Mouse (Mus musculus): ENCODE measurements around the gene Tom1l1. TPM values are rescaled to one million over a fixed set of nuclear protein-coding genes. Genes with fewer than 3 reads are reported as not detected.
A peak's percentile ranks its signal among the peaks of the same experiment; 100 is the strongest.
"Not testable (repeated sequence)": the region's sequence is repeated elsewhere in the genome, so short reads cannot be mapped to it uniquely, and the experiment has no call there.

Tom1l1 gene
- polyA plus RNA-seq (2011; ENCODE audit: insufficient read depth, insufficient read length, low replicate concordance, missing spikeins), result 21.7 and 24.3 TPM in 2 replicates

DNA sequence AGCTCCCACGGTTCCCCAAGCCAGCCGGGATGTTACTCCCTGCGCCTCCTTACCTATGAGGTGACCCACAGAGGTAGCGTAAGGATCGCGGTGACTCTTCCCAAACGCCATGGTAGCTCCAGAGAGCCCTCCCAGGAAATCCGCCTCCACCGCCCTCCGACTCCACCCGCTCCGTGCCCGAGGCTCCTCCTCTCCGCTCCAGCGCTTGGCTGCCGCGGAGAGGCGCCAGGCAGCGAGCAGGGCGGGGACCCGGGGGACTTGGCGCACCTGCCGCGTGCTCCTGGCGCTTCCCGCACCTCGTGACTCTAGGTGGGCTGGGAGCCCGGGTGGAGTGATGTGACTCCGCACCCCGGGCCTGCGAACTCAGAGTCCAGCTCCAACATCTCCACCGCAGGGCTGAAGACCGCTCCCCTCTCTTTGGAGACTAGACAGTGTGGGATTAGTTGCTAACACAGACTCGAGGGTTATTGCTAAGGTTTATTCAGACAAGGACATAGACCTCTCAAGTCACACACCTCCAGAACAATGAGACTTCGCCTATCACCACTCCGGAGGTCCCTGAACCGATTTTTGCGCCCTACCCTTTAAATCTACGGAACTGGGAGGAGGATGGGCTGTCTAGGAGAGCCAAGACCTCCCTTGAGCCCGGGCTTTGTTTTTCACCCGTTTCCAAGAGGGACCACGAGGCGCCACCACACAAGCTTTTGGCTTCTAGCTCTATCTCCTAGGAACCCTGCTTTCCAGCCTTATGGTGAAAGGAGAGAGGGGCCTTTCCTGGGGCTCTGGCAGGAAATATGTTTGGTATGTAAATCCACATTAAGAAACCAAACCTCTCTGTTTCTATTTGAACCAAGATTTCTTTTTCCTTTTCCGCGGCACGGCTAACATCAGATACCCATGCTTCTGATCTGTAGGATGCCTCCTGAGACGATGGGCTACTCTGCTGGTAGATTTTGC is at the start of gene Tom1l1:
TSS of gene Tom1l1 (minus strand) at position 907 of the 957 bp plus-strand sequence.
- WGBS, result 7% methylated on average over 47 of the region's 47 CpGs
- TF ChIP-seq CTCF (IDR thresholded peaks at IDR 0.05; ENCODE audit: control insufficient read depth, insufficient read depth, low read length) (no peak), POLR2A (IDR thresholded peaks at IDR 0.05; ENCODE audit: borderline replicate concordance, control insufficient read depth, low read depth, low read length) (no peak)
- peak within 1 kb of the TSS; percentile 2; the same call in 1 of the 2 replicates for H3K27ac ChIP-seq (ENCODE audit: control insufficient read depth, insufficient read depth, low read depth, low read length, poor library complexity)
- peak within 1 kb of the TSS; percentile 79 for H3K4me3 ChIP-seq (replicated peaks; ENCODE audit: control insufficient read depth, low read depth, low read length)
- no peaks in the 10 kb centered on the region; the same call in 1 of the 2 replicates for H3K4me1 ChIP-seq (ENCODE audit: control insufficient read depth, insufficient read depth, low read length)

DNA sequence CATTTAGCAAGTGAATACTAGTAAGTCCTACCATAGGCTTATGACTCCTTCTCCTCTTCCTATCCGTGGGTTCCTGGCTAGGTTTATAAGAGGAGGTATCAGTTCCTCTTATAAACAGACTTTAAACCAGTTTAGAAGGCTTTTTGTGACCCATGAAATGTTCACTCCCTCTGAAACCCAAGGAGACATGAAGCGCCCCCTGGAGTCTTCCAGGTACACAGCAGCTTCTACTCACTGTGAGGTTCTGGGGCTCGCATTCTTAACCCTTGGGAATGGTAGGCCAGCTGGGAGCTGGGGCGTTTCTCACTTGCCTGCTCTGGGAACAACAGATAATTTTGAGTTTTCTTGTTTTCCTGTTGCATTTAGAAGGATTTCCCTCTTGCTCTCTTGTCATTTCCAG is 45.4 kb upstream of the Tom1l1 start:
- H3K4me3 ChIP-seq (replicated peaks; ENCODE audit: control insufficient read depth, low read depth, low read length), result no peak overlapping the region
- H3K27ac ChIP-seq (ENCODE audit: control insufficient read depth, insufficient read depth, low read depth, low read length, poor library complexity), result no peak overlapping the region
- TF ChIP-seq POLR2A (IDR thresholded peaks at IDR 0.05; ENCODE audit: borderline replicate concordance, control insufficient read depth, low read depth, low read length) (no peak), CTCF (IDR thresholded peaks at IDR 0.05; ENCODE audit: control insufficient read depth, insufficient read depth, low read length) (no peak)
- 64% methylated on average over 4 of the region's 4 CpGs for WGBS
- H3K4me1 ChIP-seq (ENCODE audit: control insufficient read depth, insufficient read depth, low read length), result no peaks in the 10 kb centered on the region

GRCm38 (mm10) chr11:90727354-90728125 is 39.4 kb upstream of the Tom1l1 start:
- no peak for TF ChIP-seq CTCF (IDR thresholded peaks at IDR 0.05; ENCODE audit: control insufficient read depth, insufficient read depth, low read length)
- no peak for TF ChIP-seq POLR2A (IDR thresholded peaks at IDR 0.05; ENCODE audit: borderline replicate concordance, control insufficient read depth, low read depth, low read length)
- peak overlapping the region; percentile 56 for H3K27ac ChIP-seq (ENCODE audit: control insufficient read depth, insufficient read depth, low read depth, low read length, poor library complexity)
- WGBS, result 35% methylated on average over 10 of the region's 10 CpGs
- H3K4me1 ChIP-seq (ENCODE audit: control insufficient read depth, insufficient read depth, low read length), result no peaks in the 10 kb centered on the region
- H3K4me3 ChIP-seq (replicated peaks; ENCODE audit: control insufficient read depth, low read depth, low read length), result no peak overlapping the region

DNA sequence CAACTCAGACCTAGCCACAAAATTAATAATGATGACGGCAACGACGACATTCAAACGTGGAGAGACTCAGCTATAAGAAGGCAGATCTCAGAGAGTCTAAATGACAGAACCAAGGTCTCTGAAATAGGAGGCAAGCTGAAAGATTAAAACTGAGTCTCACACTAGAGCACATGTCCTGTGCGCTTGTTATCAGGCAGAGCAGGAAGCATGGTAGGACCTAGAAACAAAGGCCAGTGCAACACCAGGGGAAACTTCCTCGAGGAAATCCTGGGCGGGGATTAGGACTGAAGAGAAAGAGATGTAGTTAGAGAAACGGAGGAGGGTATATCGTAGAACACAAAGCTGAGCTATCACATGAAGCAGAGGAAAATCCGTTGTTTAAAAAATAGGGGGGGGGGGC is 38.6 kb upstream of the Tom1l1 start:
- 26% methylated on average over 10 of the region's 10 CpGs for WGBS
- TF ChIP-seq POLR2A (IDR thresholded peaks at IDR 0.05; ENCODE audit: borderline replicate concordance, control insufficient read depth, low read depth, low read length) (no peak), CTCF (IDR thresholded peaks at IDR 0.05; ENCODE audit: control insufficient read depth, insufficient read depth, low read length) (no peak)
- no peak overlapping the region for H3K27ac ChIP-seq (ENCODE audit: control insufficient read depth, insufficient read depth, low read depth, low read length, poor library complexity)
- H3K4me1 ChIP-seq (ENCODE audit: control insufficient read depth, insufficient read depth, low read length), result no peaks in the 10 kb centered on the region
- no peak overlapping the region for H3K4me3 ChIP-seq (replicated peaks; ENCODE audit: control insufficient read depth, low read depth, low read length)

DNA sequence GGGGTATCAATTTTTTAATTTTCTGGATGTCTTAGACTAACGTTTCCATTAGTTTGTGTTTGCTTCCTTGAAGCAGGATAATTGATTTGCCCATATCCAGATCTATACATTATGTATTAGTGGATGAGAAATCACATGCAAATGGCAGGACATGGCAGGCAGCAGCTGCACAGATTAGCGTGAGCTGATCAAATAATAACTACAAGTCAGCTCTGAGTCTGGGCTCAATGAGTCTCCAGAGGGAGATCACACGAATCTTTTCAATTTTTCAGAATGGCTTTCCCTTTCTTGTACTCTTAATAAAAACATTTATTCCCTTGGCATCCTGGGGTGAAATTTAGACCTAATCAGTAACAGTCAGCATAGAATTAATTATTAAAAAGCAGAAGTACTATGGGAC is 34.1 kb upstream of the Tom1l1 start:
- H3K4me1 ChIP-seq (ENCODE audit: control insufficient read depth, insufficient read depth, low read length), result no peaks in the 10 kb centered on the region
- no peak overlapping the region for H3K27ac ChIP-seq (ENCODE audit: control insufficient read depth, insufficient read depth, low read depth, low read length, poor library complexity)
- no peak for TF ChIP-seq POLR2A (IDR thresholded peaks at IDR 0.05; ENCODE audit: borderline replicate concordance, control insufficient read depth, low read depth, low read length)
- no peak overlapping the region for H3K4me3 ChIP-seq (replicated peaks; ENCODE audit: control insufficient read depth, low read depth, low read length)
- 79% methylated on average over 3 of the region's 3 CpGs for WGBS

DNA sequence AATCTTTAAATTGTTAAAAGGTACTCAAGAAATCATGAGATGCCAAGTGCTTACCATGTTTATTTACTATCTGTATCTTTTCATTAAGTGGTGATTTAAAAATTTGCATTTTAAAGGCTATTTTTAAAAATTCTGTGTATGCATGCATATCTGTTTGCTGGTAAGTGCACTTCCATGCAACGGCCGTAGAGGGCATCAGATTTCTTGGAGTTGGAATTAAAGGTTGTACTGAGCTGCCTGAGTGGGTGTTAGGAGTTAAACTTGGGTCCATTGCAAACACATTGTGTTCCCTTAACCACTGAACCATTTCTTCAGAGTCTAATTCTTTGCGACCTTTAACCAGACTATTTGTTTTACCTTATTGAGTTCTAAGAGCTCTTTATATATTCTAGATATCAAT is 29.6 kb upstream of the Tom1l1 start:
- no peak overlapping the region for H3K27ac ChIP-seq (ENCODE audit: control insufficient read depth, insufficient read depth, low read depth, low read length, poor library complexity)
- WGBS, result 82% methylated on average over 3 of the region's 3 CpGs
- TF ChIP-seq POLR2A (IDR thresholded peaks at IDR 0.05; ENCODE audit: borderline replicate concordance, control insufficient read depth, low read depth, low read length) (no peak), CTCF (IDR thresholded peaks at IDR 0.05; ENCODE audit: control insufficient read depth, insufficient read depth, low read length) (no peak)
- no peaks in the 10 kb centered on the region for H3K4me1 ChIP-seq (ENCODE audit: control insufficient read depth, insufficient read depth, low read length)
- no peak overlapping the region for H3K4me3 ChIP-seq (replicated peaks; ENCODE audit: control insufficient read depth, low read depth, low read length)

GRCm38 (mm10) chr11:90711596-90711995 is 23.4 kb upstream of the Tom1l1 start:
- Histone ChIP-seq H3K27ac (ENCODE audit: control insufficient read depth, insufficient read depth, low read depth, low read length, poor library complexity) (no peak overlapping the region), H3K4me3 (replicated peaks; ENCODE audit: control insufficient read depth, low read depth, low read length) (no peak overlapping the region), H3K4me1 (ENCODE audit: control insufficient read depth, insufficient read depth, low read length) (no peaks in the 10 kb centered on the region)
- WGBS, result 75% methylated on average over 9 of the region's 9 CpGs
- TF ChIP-seq POLR2A (IDR thresholded peaks at IDR 0.05; ENCODE audit: borderline replicate concordance, control insufficient read depth, low read depth, low read length), result no peak
- TF ChIP-seq CTCF (IDR thresholded peaks at IDR 0.05; ENCODE audit: control insufficient read depth, insufficient read depth, low read length), result no peak

- 70% methylated on average over 1 of the region's 1 CpGs for WGBS
- H3K4me1 ChIP-seq (ENCODE audit: control insufficient read depth, insufficient read depth, low read length); H3K4me3 ChIP-seq (replicated peaks; ENCODE audit: control insufficient read depth, low read depth, low read length): not testable (repeated sequence)
Measured at GRCm38 (mm10) chr11:90707134-90707533, 19.0 kb upstream of the Tom1l1 start.

More at GRCm38 (mm10) chr11:90707134-90707533, 19.0 kb upstream of the Tom1l1 start:
- not testable (repeated sequence) for H3K27ac ChIP-seq (ENCODE audit: control insufficient read depth, insufficient read depth, low read depth, low read length, poor library complexity)

Measured in bone marrow, adult 2 months (tissue).